Mouse (Mus musculus) retina, adult 2 months (tissue): Measurements from ENCODE around the gene Cdkn2aip.

ENCODE experiments used
- DNase-seq: peaks from one replicate; pipeline ENCODE4 v3.0.0-alpha.2; 2012; ENCODE audit warnings: low read depth, low spot score

Gene Cdkn2aip

DNA sequence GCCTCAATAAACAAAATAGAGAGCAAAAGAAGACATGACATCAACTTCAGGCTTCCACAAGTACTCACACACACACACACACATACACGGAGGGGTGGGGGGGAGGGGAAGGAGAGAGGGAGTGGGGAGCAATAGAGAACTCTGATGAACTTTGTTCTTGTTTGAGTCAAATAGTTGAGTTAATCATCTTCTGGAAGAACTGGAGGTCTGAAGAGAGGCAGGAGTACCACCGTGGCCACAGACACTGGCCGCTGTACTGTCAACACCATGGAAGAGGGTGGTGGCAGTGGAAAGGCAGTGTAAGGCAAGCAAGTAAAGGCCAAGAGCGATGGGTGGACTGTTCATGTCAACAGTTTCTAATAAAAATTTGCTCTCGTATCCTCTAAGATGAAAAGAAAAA, 54.3 kb downstream of the Cdkn2aip start:
- DNase-seq, result no peak
